Mouse (Mus musculus) neural tube, embryonic 10.5 days (tissue): ENCODE results near the gene Gm10135.
"Not testable (repeated sequence)": the region's sequence is repeated elsewhere in the genome, so short reads cannot be mapped to it uniquely, and the experiment has no call there.

Source experiments
- DNase-seq: peaks from one replicate; pipeline ENCODE4 v3.0.0-alpha.2; 2017; ENCODE audit warnings: low spot score; ENCODE audit errors: extremely low spot score

Gm10135 gene

GRCm38 (mm10) chr5:72965706-72966105 lies 8.8 kb downstream of the Gm10135 start:
- DNase-seq, result no peak

- no peak for DNase-seq
Measured at GRCm38 (mm10) chr5:72960096-72960495, 14.4 kb downstream of the Gm10135 start.

DNA sequence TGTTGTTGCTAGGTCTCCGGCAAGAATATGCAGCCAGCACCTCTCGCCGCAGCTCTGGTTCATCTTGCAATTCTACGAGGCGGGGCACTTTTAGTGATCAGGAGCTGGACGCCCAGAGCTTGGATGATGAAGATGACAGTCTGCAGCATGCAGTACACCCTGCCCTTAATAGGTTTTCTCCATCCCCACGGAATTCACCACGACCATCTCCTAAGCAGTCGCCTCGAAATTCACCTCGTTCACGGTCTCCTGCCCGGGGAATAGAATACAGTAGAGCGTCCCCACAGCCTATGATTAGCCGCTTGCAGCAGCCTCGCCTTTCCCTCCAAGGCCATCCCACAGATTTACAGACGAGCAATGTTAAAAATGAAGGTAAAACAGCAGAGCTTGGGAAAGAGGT lies 17.2 kb downstream of the Gm10135 start:
- no peak for DNase-seq

DNA sequence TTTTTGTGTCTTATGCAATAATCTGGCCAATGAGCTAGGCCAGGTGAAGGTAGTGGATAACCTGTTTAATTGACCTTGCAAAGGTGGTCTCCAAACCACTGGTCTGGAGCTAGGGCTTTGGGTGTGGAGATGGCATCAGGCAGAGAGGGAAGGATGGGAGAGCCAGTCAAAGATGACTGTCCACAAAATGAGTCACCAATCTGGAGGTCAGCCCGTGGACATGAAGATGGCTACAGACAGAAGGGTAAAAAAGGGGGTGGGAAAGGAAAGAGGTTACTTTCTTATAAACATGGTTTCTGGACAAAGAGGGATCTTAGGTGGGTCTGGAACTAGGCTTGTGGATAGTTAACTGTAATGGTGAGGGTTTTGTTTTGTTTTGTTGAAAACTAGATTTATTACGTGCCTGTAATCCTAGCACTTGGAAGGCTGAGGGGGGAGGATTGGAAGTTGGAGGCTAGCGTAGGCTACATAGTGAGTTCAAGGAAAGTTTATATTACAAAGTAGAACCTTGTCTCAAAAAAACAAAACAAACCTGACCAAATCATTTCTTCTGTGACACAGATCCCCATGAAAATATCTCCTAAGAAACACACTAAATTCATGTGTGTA lies 20.4 kb downstream of the Gm10135 start:
- DNase-seq, result no peak

- no peak for DNase-seq
Measured at GRCm38 (mm10) chr5:72950252-72950651, 24.2 kb downstream of the Gm10135 start.

DNA sequence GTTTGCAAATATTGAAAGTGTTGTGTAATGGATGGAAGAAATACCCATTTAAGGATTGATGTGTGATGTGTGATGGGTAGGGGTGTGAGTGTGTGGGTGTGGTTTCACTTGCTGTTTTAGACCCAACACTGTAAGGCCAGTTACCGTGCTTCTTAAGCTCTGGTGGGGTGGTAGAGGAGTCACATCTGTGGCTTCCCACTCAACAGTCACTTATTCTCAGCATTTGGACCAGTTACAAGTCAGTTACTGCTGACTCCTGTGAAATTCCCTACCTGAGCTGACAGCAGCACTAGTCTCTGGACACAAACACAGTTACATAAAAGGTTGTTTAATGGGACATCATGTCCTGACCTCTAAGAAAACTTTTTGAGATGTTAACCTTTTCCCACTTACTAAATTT lies 26.4 kb downstream of the Gm10135 start:
- no peak for DNase-seq

GRCm38 (mm10) chr5:72940906-72941432 lies 33.5 kb downstream of the Gm10135 start:
- DNase-seq, result no peak

DNA sequence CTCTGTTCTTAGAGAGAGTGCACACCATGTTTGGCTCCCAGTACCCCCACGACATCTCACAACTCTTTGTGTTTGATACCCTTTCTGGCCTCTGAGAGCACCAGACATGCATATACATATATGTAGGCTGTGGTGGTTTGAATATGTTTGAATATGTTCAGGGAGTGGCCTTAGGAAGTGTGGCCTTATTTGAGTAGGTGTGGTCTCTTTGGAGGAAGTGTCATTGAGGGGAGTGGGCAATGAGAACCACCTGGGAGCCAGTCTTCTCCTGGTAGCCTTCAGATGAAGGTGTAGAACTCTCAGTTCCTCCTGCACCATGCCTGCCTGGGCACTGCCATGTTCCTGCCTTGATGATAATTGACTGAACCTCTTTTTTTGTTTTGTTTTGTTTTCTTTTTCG lies 35.2 kb downstream of the Gm10135 start:
- no peak for DNase-seq

GRCm38 (mm10) chr5:72938421-72938820 lies 36.1 kb downstream of the Gm10135 start:
- DNase-seq, result not testable (repeated sequence)

GRCm38 (mm10) chr5:72933026-72933675 lies 41.4 kb downstream of the Gm10135 start:
- DNase-seq, result no peak

DNA sequence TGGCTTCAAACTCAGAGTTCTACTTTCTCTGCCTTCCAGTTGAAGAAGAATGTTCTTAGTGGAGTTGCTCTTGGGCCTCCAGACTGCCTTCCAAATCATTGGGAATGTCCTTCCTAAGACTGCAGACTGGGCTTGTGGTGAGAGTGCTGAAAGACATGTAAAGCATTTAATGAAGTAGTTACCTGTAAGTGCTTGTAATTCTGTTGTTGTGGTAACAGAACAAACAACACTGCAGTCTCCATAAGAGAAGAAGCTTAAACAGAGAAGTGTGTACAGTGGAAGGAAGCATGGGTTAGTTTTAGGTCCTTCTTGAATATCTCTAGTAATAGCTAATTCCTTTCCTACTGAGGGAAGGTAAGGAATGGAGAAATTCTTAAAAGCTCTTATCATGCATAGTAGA lies 47.4 kb downstream of the Gm10135 start:
- DNase-seq, result no peak

- no peak for DNase-seq
Measured at GRCm38 (mm10) chr5:72922796-72923195, 51.7 kb downstream of the Gm10135 start.

DNA sequence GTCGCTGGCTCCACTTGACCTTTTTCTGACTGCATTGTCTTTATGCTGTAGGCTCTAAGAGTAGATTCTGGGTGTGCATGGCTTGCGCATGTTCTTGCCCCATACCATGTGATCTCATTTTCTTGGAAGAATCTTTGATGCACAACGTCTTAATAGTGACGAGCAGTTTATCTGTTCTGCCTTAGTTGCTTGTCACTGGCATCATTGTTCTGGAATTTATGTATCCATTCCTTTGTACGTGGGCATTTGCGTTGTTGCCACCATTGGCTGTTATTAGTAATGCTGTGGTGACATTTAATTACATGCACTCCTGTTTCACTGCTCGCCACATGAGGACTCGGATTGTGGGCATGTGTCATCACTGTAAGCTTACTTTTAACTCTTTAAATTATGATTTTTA lies 53.3 kb downstream of the Gm10135 start:
- DNase-seq, result no peak

GRCm38 (mm10) chr5:72920416-72920815 lies 54.1 kb downstream of the Gm10135 start:
- no peak for DNase-seq

DNA sequence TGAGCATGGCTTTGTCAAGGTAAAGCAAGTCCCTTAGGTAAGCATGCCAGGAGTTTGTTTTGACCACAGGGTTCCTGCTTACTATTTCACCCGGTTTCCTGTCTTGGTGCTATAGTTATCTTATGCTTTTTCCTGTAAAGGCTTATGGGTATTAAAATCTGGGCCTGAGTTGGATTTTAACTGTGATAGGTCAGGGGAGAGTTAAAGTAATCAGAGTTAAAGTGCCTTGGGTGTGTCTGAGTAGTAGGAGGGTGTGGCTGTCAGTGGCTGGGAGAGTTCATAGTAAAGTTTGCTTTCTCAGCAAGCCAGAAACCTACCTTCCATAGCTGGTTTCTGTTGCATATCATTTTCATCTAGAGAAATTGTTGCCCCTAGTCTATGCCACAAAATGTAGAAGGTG lies 57.7 kb downstream of the Gm10135 start:
- DNase-seq, result no peak

DNA sequence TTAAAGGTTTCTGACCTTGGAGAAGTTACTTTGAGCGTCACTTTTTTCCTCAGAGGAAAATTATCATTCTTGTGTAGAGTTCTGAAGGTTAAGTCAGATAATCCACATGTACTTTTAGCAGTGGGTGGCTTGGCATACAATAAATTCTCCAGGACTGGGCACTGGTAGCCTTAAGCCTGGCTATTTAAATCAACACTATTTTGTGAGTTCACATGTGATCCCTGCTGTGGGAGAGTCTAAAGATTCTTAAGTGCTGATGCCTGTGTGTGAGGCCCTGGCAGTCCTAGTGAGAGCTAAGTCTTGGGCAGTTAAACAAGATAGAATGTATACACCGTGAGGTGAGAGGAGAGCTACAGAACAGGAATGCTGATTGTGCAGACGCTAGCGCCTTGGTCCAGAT lies 58.5 kb downstream of the Gm10135 start:
- no peak for DNase-seq
